Mouse (Mus musculus): ENCODE data around the gene Rbm47. TPM values are rescaled to one million over a fixed set of nuclear protein-coding genes. Genes with fewer than 3 reads are reported as not detected.

Gene Rbm47
- polyA plus RNA-seq, 1 experiment from 2014 or later: 7.3 TPM

GRCm38 (mm10) chr5:66168462-66169098, 4.3 kb downstream of the Rbm47 start:
- 93% methylated on average over 8 of the region's 8 CpGs for WGBS
- no peak for DNase-seq (ENCODE audit: low spot score)

GRCm38 (mm10) chr5:66166931-66167330, 6.0 kb downstream of the Rbm47 start:
- Histone ChIP-seq H3K27ac (no peak overlapping the region), H3K4me3 (replicated peaks; ENCODE audit: low read length) (no peak overlapping the region), H3K27me3 (ENCODE audit: control insufficient read depth, insufficient read depth, low read length) (no peaks in the 10 kb centered on the region), H3K4me1 (replicated peaks; ENCODE audit: control insufficient read depth, insufficient read depth, low read length) (no peaks in the 10 kb centered on the region), H3K4me2 (replicated peaks) (no peak overlapping the region), H3K9me3 (ENCODE audit: control insufficient read depth, low read length) (no peaks in the 10 kb centered on the region), H3K36me3 (replicated peaks; ENCODE audit: control insufficient read depth, insufficient read depth) (no peaks in the 10 kb centered on the region), H3K9ac (no peak overlapping the region)
- DNase-seq (ENCODE audit: low spot score): no peak
- no peak for ATAC-seq (ENCODE audit: low FRiP score)
- WGBS: 89% methylated on average over 5 of the region's 5 CpGs

More at GRCm38 (mm10) chr5:66168462-66169098, 4.3 kb downstream of the Rbm47 start:
- Histone ChIP-seq H3K4me3 (replicated peaks; ENCODE audit: low read length) (no peak overlapping the region), H3K9me3 (ENCODE audit: control insufficient read depth, low read length) (no peaks in the 10 kb centered on the region), H3K9ac (no peak overlapping the region), H3K36me3 (replicated peaks; ENCODE audit: control insufficient read depth, insufficient read depth) (no peaks in the 10 kb centered on the region), H3K27ac (no peak overlapping the region), H3K4me2 (replicated peaks) (no peak overlapping the region), H3K27me3 (ENCODE audit: control insufficient read depth, insufficient read depth, low read length) (no peaks in the 10 kb centered on the region), H3K4me1 (replicated peaks; ENCODE audit: control insufficient read depth, insufficient read depth, low read length) (no peaks in the 10 kb centered on the region)
- no peak for ATAC-seq (ENCODE audit: low FRiP score)

GRCm38 (mm10) chr5:66166193-66166629, 6.7 kb downstream of the Rbm47 start:
- H3K4me2 ChIP-seq (replicated peaks): no peak overlapping the region
- WGBS: 80% methylated on average over 4 of the region's 4 CpGs
- H3K4me1 ChIP-seq (replicated peaks; ENCODE audit: control insufficient read depth, insufficient read depth, low read length): no peaks in the 10 kb centered on the region
- H3K9ac ChIP-seq: no peak overlapping the region
- H3K4me3 ChIP-seq (replicated peaks; ENCODE audit: low read length): no peak overlapping the region
- no peak for DNase-seq (ENCODE audit: low spot score)
- H3K27me3 ChIP-seq (ENCODE audit: control insufficient read depth, insufficient read depth, low read length): no peaks in the 10 kb centered on the region
- no peaks in the 10 kb centered on the region for H3K9me3 ChIP-seq (ENCODE audit: control insufficient read depth, low read length)
- no peaks in the 10 kb centered on the region for H3K36me3 ChIP-seq (replicated peaks; ENCODE audit: control insufficient read depth, insufficient read depth)
- H3K27ac ChIP-seq: no peak overlapping the region
- no peak for ATAC-seq (ENCODE audit: low FRiP score)

- no peak overlapping the region for H3K4me2 ChIP-seq (replicated peaks)
- no peaks in the 10 kb centered on the region for H3K9me3 ChIP-seq (ENCODE audit: control insufficient read depth, low read length)
- DNase-seq (ENCODE audit: low spot score): no peak
- no peak overlapping the region for H3K4me3 ChIP-seq (replicated peaks; ENCODE audit: low read length)
- WGBS: 89% methylated on average over 8 of the region's 8 CpGs
- no peaks in the 10 kb centered on the region for H3K27me3 ChIP-seq (ENCODE audit: control insufficient read depth, insufficient read depth, low read length)
- H3K27ac ChIP-seq: no peak overlapping the region
- no peak overlapping the region for H3K9ac ChIP-seq
- H3K36me3 ChIP-seq (replicated peaks; ENCODE audit: control insufficient read depth, insufficient read depth): no peaks in the 10 kb centered on the region
- H3K4me1 ChIP-seq (replicated peaks; ENCODE audit: control insufficient read depth, insufficient read depth, low read length): no peaks in the 10 kb centered on the region
- no peak for ATAC-seq (ENCODE audit: low FRiP score)
These were observed 7.2 kb downstream of the Rbm47 start for GRCm38 (mm10) chr5:66165748-66166147.

GRCm38 (mm10) chr5:66156431-66156962, 16.4 kb downstream of the Rbm47 start:
- Histone ChIP-seq H3K9me3 (ENCODE audit: control insufficient read depth, low read length) (no peaks in the 10 kb centered on the region), H3K4me1 (replicated peaks; ENCODE audit: control insufficient read depth, insufficient read depth, low read length) (0 out of 2 replicates have a peak, but pooled peaks cover under 1% of the 10 kb centered on the region), H3K36me3 (replicated peaks; ENCODE audit: control insufficient read depth, insufficient read depth) (no peaks in the 10 kb centered on the region), H3K27ac (no peak overlapping the region), H3K4me3 (replicated peaks; ENCODE audit: low read length) (no peak overlapping the region), H3K27me3 (ENCODE audit: control insufficient read depth, insufficient read depth, low read length) (peaks cover 30% of the 10 kb centered on the region), H3K9ac (no peak overlapping the region), H3K4me2 (replicated peaks) (no peak overlapping the region)
- DNase-seq (ENCODE audit: low spot score) (no peak), ATAC-seq (ENCODE audit: low FRiP score) (peak; percentile 46; the same call in 1 of the 2 replicates)
- 47% methylated on average over 9 of the region's 9 CpGs for WGBS

GRCm38 (mm10) chr5:66154616-66155015, 18.3 kb downstream of the Rbm47 start:
- H3K4me1 ChIP-seq (replicated peaks; ENCODE audit: control insufficient read depth, insufficient read depth, low read length): peaks cover 11% of the 10 kb centered on the region; the same call in 1 of the 2 replicates
- H3K9ac ChIP-seq: no peak overlapping the region
- DNase-seq (ENCODE audit: low spot score): no peak
- no peaks in the 10 kb centered on the region for H3K36me3 ChIP-seq (replicated peaks; ENCODE audit: control insufficient read depth, insufficient read depth)
- no peak overlapping the region for H3K4me2 ChIP-seq (replicated peaks)
- H3K27ac ChIP-seq: no peak overlapping the region
- ATAC-seq (ENCODE audit: low FRiP score): no peak
- no peaks in the 10 kb centered on the region for H3K9me3 ChIP-seq (ENCODE audit: control insufficient read depth, low read length)
- H3K27me3 ChIP-seq (ENCODE audit: control insufficient read depth, insufficient read depth, low read length): peaks cover 48% of the 10 kb centered on the region
- H3K4me3 ChIP-seq (replicated peaks; ENCODE audit: low read length): no peak overlapping the region
- WGBS: 92% methylated on average over 6 of the region's 6 CpGs

GRCm38 (mm10) chr5:66153486-66153885, 19.4 kb downstream of the Rbm47 start:
- ATAC-seq (ENCODE audit: low FRiP score) (no peak), DNase-seq (ENCODE audit: low spot score) (no peak)
- no peaks in the 10 kb centered on the region for H3K36me3 ChIP-seq (replicated peaks; ENCODE audit: control insufficient read depth, insufficient read depth)
- no peak overlapping the region for H3K9ac ChIP-seq
- WGBS: 37% methylated on average over 5 of the region's 5 CpGs
- no peaks in the 10 kb centered on the region for H3K9me3 ChIP-seq (ENCODE audit: control insufficient read depth, low read length)
- H3K27me3 ChIP-seq (ENCODE audit: control insufficient read depth, insufficient read depth, low read length): peaks cover 59% of the 10 kb centered on the region
- H3K27ac ChIP-seq: no peak overlapping the region
- no peak overlapping the region for H3K4me3 ChIP-seq (replicated peaks; ENCODE audit: low read length)
- peaks cover 11% of the 10 kb centered on the region; the same call in 1 of the 2 replicates for H3K4me1 ChIP-seq (replicated peaks; ENCODE audit: control insufficient read depth, insufficient read depth, low read length)
- H3K4me2 ChIP-seq (replicated peaks): no peak overlapping the region

GRCm38 (mm10) chr5:66151301-66152188, 21.4 kb downstream of the Rbm47 start:
- Histone ChIP-seq H3K27me3 (ENCODE audit: control insufficient read depth, insufficient read depth, low read length) (peaks cover 63% of the 10 kb centered on the region), H3K27ac (no peak overlapping the region), H3K4me1 (replicated peaks; ENCODE audit: control insufficient read depth, insufficient read depth, low read length) (peaks cover 11% of the 10 kb centered on the region; the same call in 1 of the 2 replicates), H3K9me3 (ENCODE audit: control insufficient read depth, low read length) (no peaks in the 10 kb centered on the region), H3K9ac (peak overlapping the region; percentile 52), H3K36me3 (replicated peaks; ENCODE audit: control insufficient read depth, insufficient read depth) (no peaks in the 10 kb centered on the region), H3K4me2 (replicated peaks) (peak overlapping the region; percentile 70), H3K4me3 (replicated peaks; ENCODE audit: low read length) (peak overlapping the region; percentile 34)
- 7% methylated on average over 37 of the region's 37 CpGs for WGBS
- ATAC-seq (ENCODE audit: low FRiP score): peak; percentile 31; the same call in 1 of the 2 replicates
- no peak for DNase-seq (ENCODE audit: low spot score)

GRCm38 (mm10) chr5:66150706-66151300, 22.1 kb downstream of the Rbm47 start:
- H3K4me1 ChIP-seq (replicated peaks; ENCODE audit: control insufficient read depth, insufficient read depth, low read length): peaks cover 11% of the 10 kb centered on the region; the same call in 1 of the 2 replicates
- no peaks in the 10 kb centered on the region for H3K36me3 ChIP-seq (replicated peaks; ENCODE audit: control insufficient read depth, insufficient read depth)
- peak overlapping the region; percentile 70 for H3K4me2 ChIP-seq (replicated peaks)
- H3K9ac ChIP-seq: peak overlapping the region; percentile 52
- ATAC-seq (ENCODE audit: low FRiP score): no peak
- peak overlapping the region; percentile 43; the same call in 1 of the 2 replicates for H3K27ac ChIP-seq
- H3K9me3 ChIP-seq (ENCODE audit: control insufficient read depth, low read length): no peaks in the 10 kb centered on the region
- no peak for DNase-seq (ENCODE audit: low spot score)
- under 1% methylated on average over 43 of the region's 43 CpGs for WGBS
- H3K4me3 ChIP-seq (replicated peaks; ENCODE audit: low read length): peak overlapping the region; percentile 34
- peaks cover 63% of the 10 kb centered on the region for H3K27me3 ChIP-seq (ENCODE audit: control insufficient read depth, insufficient read depth, low read length)

All from hindbrain, embryonic 14.5 days (tissue).